Mouse (Mus musculus) kidney, postnatal 25 days (tissue): ENCODE results near the gene Dusp14.

Source experiments
- DNase-seq, 2 experiments: peaks; one replicate each; pipeline ENCODE4 v3.0.0; 2021; ENCODE audit warnings: mixed read lengths in 2 of 2

The Dusp14 gene

DNA sequence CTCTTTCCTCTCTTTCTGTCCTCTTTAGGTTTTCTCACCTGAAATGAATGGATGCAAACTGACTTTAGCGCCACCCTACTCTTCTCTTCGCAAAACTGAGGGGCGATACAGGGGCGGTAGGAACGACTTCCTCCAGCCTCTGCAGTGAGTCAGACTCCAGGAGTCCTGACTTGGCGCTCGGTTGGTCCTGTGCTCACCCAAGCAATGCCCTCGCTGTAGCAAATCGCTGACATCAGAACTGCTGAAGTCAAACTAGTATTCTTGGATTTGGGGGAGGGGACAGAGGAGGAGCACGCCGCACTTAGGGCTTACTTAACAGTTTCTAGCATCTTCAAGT lies at the start of gene Dusp14:
Dusp14 (minus strand) TSS at position 228 of the 337 bp plus-strand sequence.
- peak; percentile 70 to 83 for DNase-seq

DNA sequence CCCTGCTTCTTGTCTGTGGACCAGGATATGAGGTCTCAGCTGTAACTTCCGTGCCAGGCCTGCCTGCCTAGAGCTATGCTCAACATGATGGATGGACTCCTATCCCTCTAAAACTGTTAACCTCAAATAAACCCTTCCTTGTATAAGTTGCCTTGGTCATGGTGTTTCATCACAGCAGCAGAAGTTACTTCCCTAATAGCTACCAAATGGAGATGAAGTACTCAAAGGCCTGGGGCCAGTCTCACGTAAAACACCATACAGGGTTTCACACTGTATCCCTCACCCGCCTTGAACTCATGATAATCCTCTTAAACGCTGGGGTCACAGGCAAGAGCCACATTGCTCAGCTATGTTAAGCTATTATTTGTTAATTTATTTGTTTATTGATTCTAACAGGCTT lies 48.4 kb upstream of the Dusp14 start:
- no peak for DNase-seq

DNA sequence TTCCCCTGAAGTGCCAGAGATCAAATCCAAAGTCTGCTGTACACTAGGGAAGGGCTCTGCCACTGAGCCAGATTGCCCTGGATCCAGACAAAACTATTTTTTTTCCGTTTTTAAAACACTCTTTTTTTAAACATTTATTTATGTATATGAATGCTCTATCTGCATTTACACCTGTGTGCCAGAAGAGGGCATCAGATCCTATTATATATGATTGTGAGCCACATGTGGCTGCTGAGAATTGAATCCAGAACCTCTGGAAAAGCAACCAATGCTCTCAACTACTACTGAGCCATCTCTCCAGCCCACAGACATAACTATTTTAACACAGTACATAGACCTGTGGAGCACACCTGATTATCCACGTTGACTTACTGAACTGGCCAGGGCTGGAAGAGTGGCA lies 47.2 kb upstream of the Dusp14 start:
- DNase-seq, result no peak

DNA sequence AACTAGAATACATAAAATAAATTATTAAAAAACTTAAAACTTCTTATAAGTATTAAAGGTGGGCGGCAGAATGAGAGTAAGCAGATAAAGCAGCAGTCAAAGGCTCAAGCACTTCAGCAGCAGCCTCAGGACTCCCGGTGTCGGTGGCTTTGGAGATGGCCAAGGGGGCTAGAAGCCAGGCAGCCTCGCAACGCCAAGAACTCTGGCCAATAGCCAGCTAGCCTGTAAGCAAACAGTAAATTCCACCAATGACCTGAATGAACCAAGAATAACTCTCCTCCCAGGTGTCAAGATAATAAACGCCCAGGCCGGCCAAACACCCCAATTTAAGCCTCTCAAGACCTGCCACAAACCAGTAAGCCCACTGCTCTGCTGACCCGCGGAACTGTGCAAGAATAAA lies 46.6 kb upstream of the Dusp14 start:
- DNase-seq, result no peak

DNA sequence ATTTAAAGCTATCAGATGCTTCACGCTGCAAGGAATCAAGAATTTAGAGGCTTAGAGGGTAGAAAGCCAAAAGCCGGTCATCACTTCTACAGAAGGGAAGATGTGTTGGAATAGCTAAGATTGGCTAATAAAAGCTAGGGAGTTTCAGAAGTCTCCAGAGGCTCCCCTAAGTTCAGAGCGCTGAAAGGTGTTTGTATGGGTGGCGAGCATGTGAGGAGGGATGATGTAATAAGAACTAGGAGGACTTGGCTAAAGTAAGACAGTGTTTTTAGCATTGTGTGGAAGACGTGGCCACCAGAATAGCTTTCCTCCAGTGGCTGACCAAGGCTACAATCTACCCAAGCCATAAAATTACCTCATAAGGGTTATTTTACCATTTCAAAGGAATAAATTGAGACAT lies 44.6 kb upstream of the Dusp14 start:
- DNase-seq, result no peak

DNA sequence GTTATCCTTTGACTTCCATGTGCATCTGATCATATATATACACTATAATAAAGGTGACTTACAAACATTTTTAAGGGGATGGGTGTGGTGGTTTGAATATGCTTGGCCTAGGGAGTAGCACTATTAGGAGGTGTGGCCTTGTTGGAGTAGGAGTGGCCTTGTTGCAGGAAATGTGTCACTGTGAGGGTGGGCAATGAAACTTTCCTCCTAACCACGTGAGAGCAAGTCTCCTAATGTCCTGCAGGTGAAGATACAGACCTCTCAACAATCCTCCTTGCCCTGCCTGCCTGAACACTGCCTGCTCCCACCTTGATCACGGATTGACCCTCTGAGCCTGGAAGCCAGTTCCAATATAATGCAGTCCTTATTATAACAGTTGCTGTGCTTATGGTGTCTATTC lies 38.1 kb upstream of the Dusp14 start:
- DNase-seq, result no peak

DNA sequence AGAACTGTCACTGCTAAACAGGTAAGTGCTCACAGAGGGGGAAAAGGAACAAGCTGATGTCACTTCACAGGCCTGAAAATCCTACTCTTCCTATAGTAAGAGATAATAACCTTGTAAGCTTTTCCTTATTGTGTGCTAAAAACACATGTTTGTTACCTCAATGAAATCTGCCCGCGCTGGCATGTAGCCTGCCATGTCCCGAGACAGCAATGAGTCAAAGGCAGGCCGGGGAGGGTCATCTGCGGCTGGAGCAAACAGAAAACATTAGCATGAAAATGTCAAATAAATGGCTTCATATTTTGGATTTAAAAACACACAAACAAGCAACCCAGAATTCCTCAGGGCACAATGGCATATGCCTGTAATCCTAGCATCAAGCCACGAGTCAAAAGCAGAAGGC lies 35.0 kb upstream of the Dusp14 start:
- no peak for DNase-seq

DNA sequence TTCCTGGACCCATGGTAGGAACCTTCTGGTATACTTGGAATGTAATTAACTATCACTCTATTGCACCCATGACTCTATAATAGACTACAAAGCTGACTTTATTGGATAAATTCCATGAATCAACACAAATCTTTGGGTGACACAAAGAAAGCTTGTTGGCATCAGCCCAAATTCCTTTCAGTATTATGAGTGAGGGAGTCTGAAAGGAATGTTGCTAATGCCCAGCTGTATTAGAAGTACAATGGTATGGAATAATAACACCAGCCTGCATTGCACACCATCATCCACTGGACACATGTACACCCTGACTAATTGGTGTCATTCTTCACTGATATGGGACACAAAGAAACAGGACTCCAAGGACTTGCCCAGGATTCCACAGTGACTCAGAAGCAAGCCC lies 32.1 kb upstream of the Dusp14 start:
- DNase-seq, result no peak

DNA sequence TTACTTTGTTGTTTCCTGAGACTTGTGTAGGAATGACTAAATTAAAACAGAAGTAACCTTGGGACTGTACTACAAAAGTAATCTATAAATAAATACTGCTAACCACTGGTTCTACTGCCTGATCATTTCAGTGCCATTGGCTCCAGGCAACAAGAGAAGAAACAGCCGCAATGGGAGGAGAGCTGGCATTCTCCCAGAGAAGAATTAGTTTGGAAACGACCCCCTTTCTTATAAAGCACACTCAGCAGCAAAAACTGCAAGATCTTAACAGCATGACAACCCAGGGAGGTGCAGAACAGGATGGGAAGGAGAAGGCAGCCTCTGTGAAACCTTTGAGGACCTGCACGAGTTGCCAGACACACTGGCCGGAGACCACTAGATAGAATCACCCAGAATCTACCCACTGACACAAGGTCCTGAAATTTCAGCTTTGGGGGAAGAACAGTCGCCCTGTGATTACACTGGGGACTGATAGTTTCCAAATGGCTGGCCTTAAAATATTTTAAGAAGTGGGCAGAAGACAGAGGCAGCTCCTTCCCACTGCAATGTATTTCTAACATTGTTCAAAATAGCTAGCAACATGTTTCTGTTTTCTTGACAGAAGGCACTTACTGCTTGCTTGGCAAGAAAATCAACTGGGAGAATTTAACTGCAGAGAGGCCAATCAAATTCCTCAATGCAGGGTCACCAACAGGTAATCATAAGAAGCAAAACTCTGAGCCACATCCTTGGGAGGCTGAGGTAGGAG lies 28.4 kb upstream of the Dusp14 start:
- DNase-seq, result no peak

DNA sequence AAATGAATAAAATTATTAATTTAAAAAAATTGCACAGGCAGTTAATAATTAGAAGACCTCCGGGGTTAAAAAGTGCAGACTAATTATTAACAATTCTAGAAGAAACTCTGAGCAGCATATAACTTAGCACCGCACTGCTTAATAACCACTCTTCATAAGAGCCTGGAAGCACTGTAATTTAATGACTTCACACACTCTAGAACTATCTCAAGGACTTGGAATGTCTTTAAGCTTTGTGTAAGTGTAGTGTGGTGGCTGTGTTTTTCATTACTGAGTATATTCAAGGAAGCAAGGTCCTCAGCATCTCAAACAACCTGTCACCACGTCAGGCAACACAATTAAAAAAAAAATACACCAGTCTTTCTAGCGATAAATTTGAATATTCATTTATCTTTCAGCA lies 26.0 kb upstream of the Dusp14 start:
- no peak for DNase-seq

DNA sequence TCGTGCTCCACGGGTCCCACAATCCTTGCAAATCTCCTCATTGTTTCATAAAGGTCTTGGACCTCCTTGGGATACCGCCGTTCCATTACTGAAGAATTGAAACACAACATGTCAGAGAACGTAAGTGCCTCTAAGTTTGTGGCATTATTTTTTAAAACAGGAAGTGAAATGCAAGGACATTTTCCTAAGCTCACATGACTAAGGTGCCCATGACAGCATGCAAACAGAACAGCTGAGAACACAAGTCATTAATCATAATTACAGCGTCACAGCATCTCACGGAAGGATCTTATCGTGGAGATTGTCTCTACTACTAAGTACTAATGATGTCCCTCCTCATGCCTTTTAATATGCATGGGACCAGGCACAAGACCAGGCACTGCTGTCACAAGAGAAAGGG lies 21.5 kb upstream of the Dusp14 start:
- no peak for DNase-seq

DNA sequence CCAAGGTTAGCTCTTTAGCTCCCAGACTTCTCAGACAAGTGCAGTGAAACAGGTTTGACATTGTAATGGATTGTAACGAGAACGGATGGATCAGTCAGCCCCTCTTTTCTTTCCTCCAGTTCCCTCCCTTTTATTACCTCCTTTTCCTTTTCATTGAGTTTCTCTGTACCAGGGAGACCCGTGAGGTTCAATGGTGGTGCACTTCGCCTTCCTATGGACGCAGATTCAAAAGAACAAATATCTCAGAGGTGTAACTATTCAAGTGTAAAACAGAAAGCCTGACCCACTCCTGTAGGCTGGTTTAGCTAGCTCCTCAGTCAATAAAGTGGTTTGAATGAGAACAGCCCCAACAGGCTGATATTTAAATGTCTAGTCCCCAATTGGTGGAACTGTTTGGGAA lies 12.8 kb upstream of the Dusp14 start:
- no peak for DNase-seq

DNA sequence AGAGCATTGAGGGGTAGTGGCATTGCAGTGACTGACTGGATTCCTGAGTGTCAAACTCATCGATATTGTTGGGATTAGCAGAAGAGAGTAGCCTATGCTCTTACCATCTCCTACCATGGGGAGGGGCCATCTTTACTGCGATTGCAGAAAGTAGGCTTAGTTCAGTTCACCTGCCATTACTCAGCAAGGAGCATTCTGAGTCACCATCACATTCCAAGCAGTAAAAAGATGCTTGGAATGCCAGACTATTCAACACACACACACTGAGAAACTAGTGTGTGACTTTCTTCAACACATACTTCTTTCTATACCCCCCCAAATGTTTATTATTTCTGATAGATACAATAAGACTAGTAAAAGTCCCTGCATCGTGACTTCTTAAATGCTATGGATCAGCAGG lies 11.3 kb upstream of the Dusp14 start:
- no peak for DNase-seq

DNA sequence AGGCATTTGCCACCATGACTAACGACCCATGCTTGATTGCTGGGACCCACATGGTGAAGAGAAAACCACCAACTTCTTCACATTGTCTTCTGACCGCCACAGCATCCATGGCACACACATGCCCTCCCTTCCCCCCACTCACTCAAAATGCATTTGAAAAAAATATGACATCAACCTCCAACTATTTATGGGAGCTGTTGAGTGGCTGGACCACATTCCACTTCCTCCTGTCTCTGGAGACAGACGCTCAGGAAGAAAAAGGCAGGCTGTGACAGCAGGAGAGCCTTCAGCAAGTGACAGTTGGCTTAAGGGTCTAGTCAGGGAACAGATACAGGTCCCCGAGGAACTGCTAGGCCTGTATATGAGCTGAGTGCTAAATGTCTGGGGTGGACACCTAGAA lies 10.8 kb upstream of the Dusp14 start:
- DNase-seq, result no peak

DNA sequence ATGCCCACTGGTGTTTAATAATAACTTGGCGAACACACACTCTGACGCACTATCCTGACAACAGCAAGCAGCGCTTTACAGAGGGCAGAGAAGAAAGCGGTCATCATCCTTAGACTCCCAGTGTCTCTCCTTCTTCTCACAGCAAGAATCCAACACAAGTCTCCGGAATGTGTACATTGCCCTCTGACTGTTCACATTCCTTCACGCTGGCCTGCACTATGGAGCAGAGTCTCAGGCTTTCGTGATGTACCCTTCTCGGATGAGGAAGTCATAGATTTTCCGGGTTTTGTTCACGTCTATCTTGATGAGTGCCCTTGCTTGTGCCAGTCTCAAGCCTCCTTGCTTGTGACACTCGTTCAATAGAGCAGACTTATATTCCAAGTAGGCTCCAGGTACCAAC lies 10.3 kb upstream of the Dusp14 start:
- no peak for DNase-seq

DNA sequence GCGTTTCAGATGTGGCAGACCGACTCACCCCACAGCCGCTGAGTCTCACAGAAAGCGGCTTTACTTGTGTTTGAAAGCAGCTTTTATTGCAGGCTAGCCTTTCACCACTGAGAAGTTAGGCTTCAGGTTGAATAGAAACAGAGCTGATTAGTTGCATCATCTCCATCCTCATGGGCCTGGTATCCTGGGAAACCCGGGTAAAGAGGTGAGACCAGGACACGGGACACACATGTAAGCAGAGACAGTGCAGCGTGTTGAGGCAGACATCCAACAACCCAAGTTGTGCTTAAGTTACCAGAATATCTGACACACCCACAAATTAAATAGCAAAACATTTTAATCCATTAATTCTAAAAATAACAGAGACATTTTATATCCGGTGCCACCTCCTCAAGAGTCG lies 9.5 kb upstream of the Dusp14 start:
- DNase-seq, result no peak

DNA sequence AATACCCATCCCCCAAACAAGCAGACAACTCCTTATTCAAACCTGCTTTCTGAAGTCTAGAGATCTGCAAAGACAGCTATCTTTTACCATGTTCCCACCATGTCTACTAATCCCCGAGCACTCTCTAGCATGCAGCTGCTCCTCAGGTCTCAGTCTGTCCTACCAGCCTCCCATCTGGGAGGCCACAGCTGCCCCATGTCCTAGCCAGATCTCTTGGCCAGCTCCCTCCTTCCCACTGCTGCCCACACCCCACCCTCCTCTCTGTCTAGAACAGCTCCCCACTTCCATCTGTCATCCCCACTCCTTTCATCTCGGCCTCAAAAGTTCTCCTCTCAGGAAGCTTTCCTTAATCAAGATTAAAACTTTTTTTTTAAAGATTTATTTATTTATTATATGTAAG lies 7.9 kb upstream of the Dusp14 start:
- no peak for DNase-seq

DNA sequence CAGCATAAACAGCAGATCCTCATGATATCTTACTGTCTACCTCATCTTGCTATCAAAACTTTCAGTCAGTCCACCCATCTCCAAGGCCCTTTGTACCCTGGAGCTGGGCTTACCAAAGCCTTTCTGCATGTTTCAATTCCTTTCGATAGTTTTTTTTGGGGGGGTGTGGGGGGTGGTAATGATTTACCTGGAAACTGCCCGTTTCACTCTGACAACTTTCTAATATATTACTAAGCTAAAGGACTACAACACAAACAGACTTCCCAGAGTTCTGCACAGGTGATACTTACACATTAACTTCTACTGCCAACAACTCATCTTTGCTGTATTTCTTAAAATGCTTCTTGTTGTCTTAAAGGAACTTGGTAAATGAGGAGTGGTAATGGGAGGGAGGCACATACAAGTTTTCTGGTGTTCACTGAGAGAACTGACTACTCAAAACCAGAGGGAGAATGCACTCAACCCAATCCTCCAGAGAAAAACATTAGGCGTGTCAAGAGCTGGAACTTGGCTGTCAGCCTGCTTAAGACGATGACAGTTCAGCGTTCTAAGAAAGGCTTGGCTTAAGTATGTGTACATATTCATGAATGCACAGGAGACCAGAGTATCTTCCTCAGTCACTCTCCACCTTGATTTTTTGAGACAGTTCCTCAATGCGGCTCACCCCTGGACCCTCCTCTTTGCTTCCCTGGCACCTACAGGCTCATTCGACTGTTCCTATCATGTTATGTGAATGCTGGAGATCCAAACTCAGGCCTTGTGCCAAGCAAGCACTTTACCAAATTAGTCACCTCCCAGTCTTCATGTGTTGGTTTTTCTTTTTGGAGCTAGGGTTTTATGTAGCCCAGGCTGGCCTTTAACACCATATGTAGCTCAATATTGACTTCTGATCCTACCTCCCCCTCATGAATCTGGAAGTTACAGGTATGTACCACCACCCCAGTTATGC lies 5.0 kb upstream of the Dusp14 start:
- peak; percentile 58 to 66 for DNase-seq

DNA sequence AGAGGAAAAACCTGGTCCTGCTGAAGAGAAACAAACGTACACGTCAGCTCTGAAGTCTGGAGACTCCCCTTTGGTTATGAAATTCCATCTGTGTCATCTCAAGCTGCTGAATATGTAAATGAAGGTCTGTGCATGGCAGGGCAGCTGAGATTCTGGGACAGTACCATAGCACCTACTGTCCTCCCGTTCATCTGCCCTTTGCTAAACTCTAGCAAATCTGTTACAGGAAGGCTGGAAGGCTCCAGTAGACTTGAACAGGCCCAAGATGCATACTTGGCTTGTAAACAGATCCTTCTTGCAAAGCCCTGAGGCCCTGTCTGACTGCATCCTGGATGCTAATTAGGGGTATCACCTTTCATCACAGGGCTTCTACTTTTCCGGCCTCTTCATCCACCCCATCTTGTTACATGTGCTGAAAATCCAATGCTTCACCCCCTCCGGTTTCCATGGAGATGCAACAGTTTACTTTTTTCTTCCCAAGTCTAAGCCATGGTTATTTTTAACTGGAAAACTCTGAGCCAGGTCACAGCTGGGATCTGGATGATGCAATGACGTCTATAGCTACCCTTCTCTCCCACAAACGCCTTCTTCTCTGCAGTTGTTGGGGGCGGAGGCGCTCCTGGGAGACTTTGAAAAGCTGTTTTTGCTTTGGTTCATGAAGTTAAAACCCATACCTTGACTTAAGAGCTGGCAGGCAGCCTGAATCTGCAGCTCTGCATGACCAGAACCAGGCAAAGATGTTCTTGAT lies 4.0 kb upstream of the Dusp14 start:
- peak; percentile 27 to 60 for DNase-seq

DNA sequence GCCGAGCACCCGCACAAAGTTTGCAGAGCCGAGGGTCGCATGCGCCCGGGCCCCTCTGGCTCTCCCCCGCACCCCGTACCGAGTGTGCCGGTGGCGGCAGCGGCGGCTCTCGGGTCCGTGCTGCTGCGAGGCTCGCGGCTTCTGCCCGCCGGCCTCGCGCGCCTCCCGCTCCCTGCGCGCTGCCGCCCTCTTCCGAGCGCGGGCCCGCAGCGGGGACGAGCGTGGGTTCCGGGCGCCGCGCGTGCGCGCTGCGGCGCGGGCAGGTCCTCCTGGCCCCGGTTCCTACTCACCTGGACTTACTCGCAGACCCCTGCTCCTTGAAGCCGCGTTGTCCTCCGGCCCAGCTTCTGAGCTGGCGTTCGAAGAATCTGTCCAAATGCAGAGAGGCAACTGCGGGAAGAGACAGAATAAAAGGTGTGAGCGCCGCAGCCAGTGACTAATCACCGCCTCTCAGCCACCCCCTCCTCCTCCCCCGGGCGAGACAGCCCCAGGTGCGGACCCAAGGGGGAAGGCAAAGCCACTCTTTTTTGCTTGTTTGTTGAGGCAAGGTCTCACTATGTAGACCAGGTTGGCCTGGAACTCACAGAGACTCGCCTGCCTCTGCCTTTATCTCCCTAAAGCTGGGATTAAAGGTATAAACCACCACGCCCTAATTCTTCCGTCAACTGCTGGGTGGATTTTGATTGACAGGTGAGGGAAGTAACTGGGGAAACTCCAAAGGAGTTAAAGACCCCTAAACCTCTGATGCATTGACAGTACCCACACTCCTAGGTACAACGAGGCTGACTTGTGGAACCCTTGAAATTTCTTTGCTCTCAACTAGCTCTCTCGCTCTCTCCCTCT lies 649 bp downstream of the Dusp14 start:
- peak; percentile 54 to 81 for DNase-seq

DNA sequence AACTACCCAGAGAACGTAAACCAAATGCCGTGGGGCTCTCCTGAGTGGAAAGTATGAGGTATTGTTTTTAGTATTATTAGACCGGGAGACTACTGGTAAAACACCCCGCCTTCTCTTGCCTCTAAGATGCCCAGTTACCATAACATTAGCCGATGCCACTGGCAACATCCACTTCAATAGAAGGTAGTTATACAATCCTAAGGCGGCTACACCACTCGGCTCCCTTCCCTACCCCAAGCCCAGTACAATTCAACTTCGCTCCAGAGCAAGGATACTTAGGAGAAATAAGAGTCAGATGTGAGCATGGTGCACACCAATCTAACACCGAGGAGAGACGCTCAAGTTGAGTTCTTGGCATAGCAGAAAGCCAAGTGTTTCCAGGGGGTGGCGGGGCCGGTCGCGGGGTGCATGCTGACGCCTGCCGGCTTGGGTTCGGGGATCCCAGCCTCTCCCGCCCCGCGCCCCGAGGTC lies 1.3 kb downstream of the Dusp14 start:
- peak in 1 of 2 experiments; percentile 14 for DNase-seq

DNA sequence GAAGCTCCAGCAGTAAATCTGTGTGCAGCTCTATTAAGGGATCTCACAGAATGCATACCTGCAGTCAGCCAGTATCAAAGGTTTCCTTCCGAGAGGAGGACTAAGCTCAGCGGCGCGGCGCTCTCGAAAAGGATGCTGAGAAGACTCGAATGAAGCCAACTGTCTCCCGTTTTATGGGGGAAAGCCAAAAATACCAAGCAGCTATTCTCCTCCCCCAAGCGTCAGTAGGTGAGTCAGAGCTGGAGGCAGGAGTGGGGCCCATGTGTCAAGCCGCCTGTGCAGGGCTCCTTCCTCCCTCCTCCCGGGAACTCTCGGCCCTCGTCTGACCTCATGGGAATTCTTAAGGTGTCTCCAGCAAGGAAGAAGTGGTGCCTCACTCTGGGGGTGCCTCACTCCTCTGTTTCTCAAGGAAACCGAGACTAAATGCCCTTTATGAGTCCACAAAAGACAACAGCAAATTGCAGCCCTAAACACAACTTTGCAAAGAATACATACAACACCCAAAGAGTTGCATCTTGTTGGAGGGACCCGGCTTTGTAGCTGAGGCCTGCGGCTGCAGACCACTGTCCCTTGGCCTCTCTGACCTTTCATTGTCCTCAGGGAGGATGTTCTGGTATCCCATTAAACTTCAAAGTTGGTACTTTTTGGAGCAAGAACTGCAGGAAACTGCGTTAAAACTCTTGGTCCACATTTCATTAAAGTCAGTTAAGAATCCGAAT lies 2.0 kb downstream of the Dusp14 start:
- DNase-seq, result peak; percentile 31 to 62
